Mouse (Mus musculus): ENCODE measurements around the gene Col6a5. TPM values are rescaled to one million over a fixed set of nuclear protein-coding genes. Genes with fewer than 3 reads are reported as not detected.

Gene Col6a5
- polyA plus RNA-seq, 1 experiment from 2014 or later: 0.05 TPM

DNA sequence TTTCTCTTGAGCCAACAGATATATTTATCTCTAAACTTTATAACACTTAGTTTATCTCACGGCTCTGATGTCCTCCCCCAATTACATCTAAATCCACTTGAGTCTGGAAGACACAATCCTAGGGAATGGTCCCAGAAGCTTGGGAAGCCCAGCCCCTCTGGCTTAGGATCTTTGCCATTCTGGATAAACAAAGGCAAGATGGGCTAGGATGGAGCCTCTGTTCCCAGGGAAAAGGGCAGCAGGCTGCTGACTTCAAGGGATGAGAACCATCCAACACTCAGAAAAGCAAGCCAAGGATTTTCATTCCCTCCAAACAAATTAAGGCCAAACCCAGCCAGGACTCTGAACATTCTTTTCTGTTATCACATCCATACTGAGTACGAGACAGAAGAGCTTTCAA is 51.1 kb downstream of the Col6a5 start:
- Histone ChIP-seq H3K4me2 (no peak overlapping the region), H3K9me3 (replicated peaks) (no peaks in the 10 kb centered on the region), H3K27ac (no peak overlapping the region), H3K4me3 (replicated peaks) (no peak overlapping the region), H3K9ac (no peak overlapping the region), H3K36me3 (no peaks in the 10 kb centered on the region), H3K4me1 (replicated peaks) (no peaks in the 10 kb centered on the region), H3K27me3 (no peaks in the 10 kb centered on the region)
- DNase-seq (no peak), ATAC-seq (ENCODE audit: low read depth) (no peak)
- 43% methylated on average over 2 of the region's 2 CpGs for WGBS (ENCODE audit: insufficient replicate concordance)

DNA sequence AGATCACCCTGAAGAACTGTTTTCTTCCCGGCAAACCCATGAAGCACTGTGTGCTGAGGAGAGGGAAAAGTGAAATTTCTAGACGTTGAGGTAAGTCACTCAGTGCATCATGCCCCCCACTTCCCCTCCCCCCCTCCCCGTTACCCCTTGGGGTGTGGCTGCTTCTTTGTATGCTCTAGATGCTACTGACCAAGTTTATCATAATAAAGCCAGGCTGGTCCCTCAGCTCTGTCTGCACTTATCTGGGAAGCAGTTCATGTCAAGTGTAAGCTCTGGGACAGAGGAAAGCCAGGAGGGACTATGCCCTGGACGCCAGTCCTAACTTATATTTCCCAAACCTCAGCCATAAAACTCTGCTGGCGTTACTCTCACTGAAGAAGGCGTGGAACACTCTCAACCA is 53.0 kb downstream of the Col6a5 start:
- no peaks in the 10 kb centered on the region for H3K27me3 ChIP-seq
- ATAC-seq (ENCODE audit: low read depth): no peak
- H3K4me3 ChIP-seq (replicated peaks): no peak overlapping the region
- no peak overlapping the region for H3K4me2 ChIP-seq
- H3K27ac ChIP-seq: no peak overlapping the region
- no peaks in the 10 kb centered on the region for H3K4me1 ChIP-seq (replicated peaks)
- H3K9me3 ChIP-seq (replicated peaks): no peaks in the 10 kb centered on the region
- H3K36me3 ChIP-seq: no peaks in the 10 kb centered on the region
- 52% methylated on average over 6 of the region's 6 CpGs for WGBS (ENCODE audit: insufficient replicate concordance)
- no peak for DNase-seq
- H3K9ac ChIP-seq: no peak overlapping the region

DNA sequence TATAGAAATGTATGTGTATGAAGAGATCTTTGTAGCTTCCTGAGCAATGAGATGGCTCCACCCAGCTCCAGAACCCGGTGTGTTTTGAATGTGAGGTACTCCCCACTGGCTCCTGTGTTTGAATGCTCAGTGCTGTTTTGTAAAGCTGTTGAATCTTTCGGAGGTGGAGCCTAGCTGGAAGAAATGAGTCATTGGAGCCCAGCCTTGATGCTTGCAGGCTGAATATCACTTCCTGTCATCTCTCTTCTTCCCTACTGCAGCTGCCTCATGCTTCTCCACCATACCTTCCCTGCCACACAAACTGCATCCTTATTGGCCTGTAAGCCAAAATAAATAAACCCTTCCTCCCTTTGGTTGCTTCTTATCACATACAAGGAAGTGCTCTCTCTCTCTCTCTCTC is 72.9 kb downstream of the Col6a5 start:
- ATAC-seq (ENCODE audit: low read depth): no peak
- Histone ChIP-seq H3K4me1 (replicated peaks) (no peaks in the 10 kb centered on the region), H3K9ac (no peak overlapping the region), H3K9me3 (replicated peaks) (no peaks in the 10 kb centered on the region), H3K4me2 (no peak overlapping the region), H3K4me3 (replicated peaks) (no peak overlapping the region), H3K27ac (no peak overlapping the region), H3K27me3 (no peaks in the 10 kb centered on the region), H3K36me3 (no peaks in the 10 kb centered on the region)
- DNase-seq: no peak
- 9% methylated on average over 2 of the region's 2 CpGs for WGBS (ENCODE audit: insufficient replicate concordance)

DNA sequence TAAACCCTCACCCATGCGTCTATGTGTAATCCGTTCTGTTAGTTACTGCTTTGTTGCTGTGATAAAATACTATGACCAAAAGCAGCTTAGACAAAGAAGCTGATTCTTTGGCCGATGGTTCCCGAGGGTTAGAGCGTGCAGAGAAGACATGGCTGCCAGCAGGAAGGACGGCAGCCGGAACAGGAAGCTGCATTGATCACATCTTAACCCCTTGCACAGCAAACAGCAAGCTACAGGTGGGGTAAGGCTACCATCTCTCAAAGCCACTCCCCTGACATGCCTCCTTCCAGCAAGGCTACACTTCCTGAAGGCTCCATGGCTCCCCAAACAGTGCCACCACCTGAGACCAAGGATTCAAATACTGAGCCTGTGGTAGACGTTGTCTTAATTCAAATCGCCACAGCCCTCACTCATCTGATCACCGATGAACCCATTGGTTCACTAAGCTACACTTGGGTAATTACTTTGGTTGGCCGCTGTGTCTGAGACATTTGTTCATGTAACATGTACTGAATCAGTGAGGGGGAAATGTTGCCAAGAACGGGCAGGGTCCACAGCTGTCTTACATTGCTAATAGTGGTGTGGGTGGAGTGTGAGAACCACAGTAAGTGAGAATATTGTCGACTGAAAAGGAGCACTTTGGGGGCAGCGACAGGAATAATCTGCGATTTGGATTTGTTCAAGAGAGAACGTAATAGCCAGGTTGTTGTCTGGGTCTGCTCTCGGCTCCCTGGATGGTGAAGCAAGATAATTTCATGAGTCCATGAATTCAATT is 75.6 kb downstream of the Col6a5 start:
- no peaks in the 10 kb centered on the region for H3K4me1 ChIP-seq (replicated peaks)
- no peak for ATAC-seq (ENCODE audit: low read depth)
- H3K9me3 ChIP-seq (replicated peaks): no peaks in the 10 kb centered on the region
- H3K4me2 ChIP-seq: no peak overlapping the region
- H3K36me3 ChIP-seq: no peaks in the 10 kb centered on the region
- H3K27me3 ChIP-seq: no peaks in the 10 kb centered on the region
- H3K9ac ChIP-seq: no peak overlapping the region
- no peak overlapping the region for H3K27ac ChIP-seq
- 64% methylated on average over 17 of the region's 17 CpGs for WGBS (ENCODE audit: insufficient replicate concordance)
- DNase-seq: no peak
- no peak overlapping the region for H3K4me3 ChIP-seq (replicated peaks)

DNA sequence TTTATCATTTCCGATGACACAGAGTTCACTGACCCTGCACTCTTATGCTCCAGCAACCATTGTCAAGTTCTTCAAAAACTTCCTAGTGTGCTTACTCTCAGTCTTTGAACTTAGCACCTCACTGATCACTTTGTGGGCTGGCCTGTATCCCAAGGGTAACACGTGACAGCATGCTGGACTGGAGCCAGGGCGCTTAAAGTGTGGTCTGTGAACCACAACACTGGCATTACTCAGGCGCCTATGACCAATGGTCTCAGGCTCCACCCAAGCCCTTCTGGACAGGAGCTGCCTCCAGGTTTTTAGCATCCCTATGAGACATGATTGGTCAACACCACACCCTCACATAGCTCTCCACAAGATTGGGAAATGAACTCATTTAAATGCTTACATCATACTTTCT is 79.7 kb downstream of the Col6a5 start:
- H3K4me3 ChIP-seq (replicated peaks): no peak overlapping the region
- no peak overlapping the region for H3K9ac ChIP-seq
- no peak for ATAC-seq (ENCODE audit: low read depth)
- H3K27me3 ChIP-seq: no peaks in the 10 kb centered on the region
- H3K9me3 ChIP-seq (replicated peaks): no peaks in the 10 kb centered on the region
- H3K27ac ChIP-seq: no peak overlapping the region
- WGBS (ENCODE audit: insufficient replicate concordance): 64% methylated on average over 4 of the region's 4 CpGs
- DNase-seq: no peak
- H3K4me1 ChIP-seq (replicated peaks): no peaks in the 10 kb centered on the region
- no peak overlapping the region for H3K4me2 ChIP-seq
- no peaks in the 10 kb centered on the region for H3K36me3 ChIP-seq

DNA sequence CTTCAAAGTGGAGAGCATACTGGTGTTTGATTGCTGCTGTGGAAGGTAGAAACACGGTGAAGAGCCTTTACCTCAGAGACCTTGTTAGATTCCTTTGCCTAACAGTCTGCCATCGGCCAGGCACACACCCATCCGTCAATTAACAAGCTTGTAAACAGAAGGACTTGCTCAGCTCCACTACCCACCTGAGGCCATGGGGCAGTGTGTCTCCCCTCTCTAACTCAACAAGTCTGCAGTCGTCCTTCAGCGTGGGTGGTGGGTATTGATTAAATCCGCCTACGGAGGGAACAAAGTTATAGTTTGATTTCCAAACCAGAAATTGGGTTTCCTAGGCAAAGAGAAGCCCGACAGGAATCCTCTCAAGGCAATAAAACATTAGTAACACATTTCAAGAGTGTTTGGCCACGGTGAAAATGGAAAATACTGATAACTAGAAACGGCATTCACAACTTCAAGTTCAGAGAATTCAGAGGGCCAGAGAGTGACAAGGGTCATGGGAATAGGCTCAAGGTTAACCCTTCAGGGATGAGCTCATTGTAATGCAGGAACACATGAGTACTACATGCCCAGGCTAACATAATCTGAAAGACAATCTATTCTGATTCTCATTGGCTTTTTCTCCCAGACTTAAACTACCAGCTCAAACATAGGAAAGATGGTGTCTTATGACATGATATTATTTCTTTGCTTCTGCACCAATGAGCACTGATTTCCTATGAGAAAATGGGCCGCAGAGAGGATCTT is 81.9 kb downstream of the Col6a5 start:
- Histone ChIP-seq H3K27me3 (no peaks in the 10 kb centered on the region), H3K4me1 (replicated peaks) (no peaks in the 10 kb centered on the region), H3K9ac (no peak overlapping the region), H3K27ac (no peak overlapping the region), H3K4me2 (no peak overlapping the region), H3K36me3 (no peaks in the 10 kb centered on the region), H3K4me3 (replicated peaks) (no peak overlapping the region), H3K9me3 (replicated peaks) (no peaks in the 10 kb centered on the region)
- DNase-seq (no peak), ATAC-seq (ENCODE audit: low read depth) (no peak)
- 43% methylated on average over 11 of the region's 11 CpGs for WGBS (ENCODE audit: insufficient replicate concordance)

DNA sequence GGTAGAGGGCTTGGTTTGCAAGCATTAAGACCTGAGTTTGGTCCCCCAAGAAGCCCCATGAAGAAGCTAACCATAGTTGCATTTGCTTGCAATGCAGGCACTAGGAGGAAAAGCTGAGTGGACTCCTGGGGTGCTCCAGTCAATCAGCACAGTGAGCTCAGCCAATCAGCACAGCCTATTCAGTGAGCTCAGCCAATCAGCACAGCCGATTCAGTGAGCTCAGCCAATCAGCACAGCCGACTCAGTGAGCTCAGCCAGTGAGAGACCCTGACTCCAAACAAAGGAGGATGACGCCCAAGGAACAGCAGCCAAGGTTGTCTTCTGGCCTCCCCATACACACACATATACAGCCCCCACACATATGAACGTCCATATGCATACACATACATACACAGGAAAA is 84.3 kb downstream of the Col6a5 start:
- Histone ChIP-seq H3K36me3 (no peaks in the 10 kb centered on the region), H3K9me3 (replicated peaks) (no peaks in the 10 kb centered on the region), H3K9ac (no peak overlapping the region), H3K4me3 (replicated peaks) (no peak overlapping the region), H3K27me3 (no peaks in the 10 kb centered on the region), H3K27ac (no peak overlapping the region), H3K4me1 (replicated peaks) (no peaks in the 10 kb centered on the region), H3K4me2 (no peak overlapping the region)
- no peak for ATAC-seq (ENCODE audit: low read depth)
- DNase-seq: no peak
- WGBS (ENCODE audit: insufficient replicate concordance): 64% methylated on average over 4 of the region's 4 CpGs

DNA sequence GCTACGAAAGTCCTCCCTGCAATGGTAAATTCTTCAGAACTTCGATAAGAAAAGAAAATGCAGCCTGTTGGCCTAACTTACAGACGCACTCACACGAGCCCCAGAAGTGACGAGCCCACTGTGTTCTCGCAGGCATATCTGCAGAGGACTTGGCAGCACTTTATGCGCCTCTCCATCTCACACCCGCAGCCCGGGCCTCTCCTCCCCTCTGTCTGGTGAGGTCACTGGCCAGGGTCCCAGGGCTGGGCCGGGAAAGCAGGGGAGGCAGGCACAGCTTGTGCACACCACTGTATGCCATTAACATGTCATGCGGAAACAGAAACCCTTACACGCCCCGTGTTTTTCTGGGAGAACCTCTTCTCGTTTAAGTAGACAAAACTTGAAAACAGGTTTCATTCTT is 88.8 kb downstream of the Col6a5 start:
- ATAC-seq (ENCODE audit: low read depth) (no peak), DNase-seq (no peak)
- Histone ChIP-seq H3K36me3 (no peaks in the 10 kb centered on the region), H3K4me3 (replicated peaks) (no peak overlapping the region), H3K9ac (no peak overlapping the region), H3K27ac (no peak overlapping the region), H3K9me3 (replicated peaks) (no peaks in the 10 kb centered on the region), H3K27me3 (no peaks in the 10 kb centered on the region), H3K4me1 (replicated peaks) (no peaks in the 10 kb centered on the region), H3K4me2 (no peak overlapping the region)
- 66% methylated on average over 14 of the region's 14 CpGs for WGBS (ENCODE audit: insufficient replicate concordance)

DNA sequence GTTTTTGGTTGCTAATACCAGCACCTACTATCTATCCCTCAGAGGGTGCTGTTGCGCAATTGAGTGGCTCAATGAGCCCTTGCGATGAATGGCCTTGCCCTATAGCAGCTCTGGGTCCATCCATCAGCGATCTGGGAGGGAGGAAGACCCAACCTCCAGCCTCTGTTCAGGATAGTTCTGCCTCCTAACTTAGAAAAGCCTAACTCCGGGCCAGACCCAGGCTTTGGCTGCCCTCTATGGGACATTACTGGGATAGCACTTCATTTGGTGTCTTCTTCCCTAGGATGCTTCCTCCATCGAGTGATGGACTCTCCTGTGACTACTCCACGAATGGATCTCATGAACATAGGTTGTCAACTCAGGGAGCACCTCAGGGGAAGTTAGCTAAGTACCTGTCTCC is 102.7 kb downstream of the Col6a5 start:
- no peak overlapping the region for H3K4me2 ChIP-seq
- ATAC-seq (ENCODE audit: low read depth): no peak
- no peaks in the 10 kb centered on the region for H3K9me3 ChIP-seq (replicated peaks)
- H3K36me3 ChIP-seq: no peaks in the 10 kb centered on the region
- no peaks in the 10 kb centered on the region for H3K4me1 ChIP-seq (replicated peaks)
- 12% methylated on average over 6 of the region's 6 CpGs for WGBS (ENCODE audit: insufficient replicate concordance)
- no peaks in the 10 kb centered on the region for H3K27me3 ChIP-seq
- H3K9ac ChIP-seq: no peak overlapping the region
- no peak overlapping the region for H3K27ac ChIP-seq
- DNase-seq: no peak
- H3K4me3 ChIP-seq (replicated peaks): no peak overlapping the region

DNA sequence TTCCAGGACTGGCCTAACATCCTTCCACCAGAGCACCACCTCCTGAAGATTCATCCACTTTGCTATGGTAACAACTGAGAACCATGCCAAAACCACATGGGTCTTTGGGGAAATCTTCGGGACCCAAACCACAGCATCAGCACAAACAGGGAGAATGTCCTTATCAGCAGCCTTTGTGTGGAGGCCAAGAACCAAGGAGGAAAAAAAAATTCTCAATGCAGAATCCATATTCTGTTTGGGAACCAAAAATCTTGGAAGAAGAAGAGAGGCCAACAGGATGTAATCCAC is 107.7 kb downstream of the Col6a5 start:
- no peak overlapping the region for H3K4me3 ChIP-seq (replicated peaks)
- H3K4me2 ChIP-seq: no peak overlapping the region
- H3K9me3 ChIP-seq (replicated peaks): no peaks in the 10 kb centered on the region
- 58% methylated on average over 1 of the region's 1 CpGs for WGBS (ENCODE audit: insufficient replicate concordance)
- no peak overlapping the region for H3K9ac ChIP-seq
- H3K4me1 ChIP-seq (replicated peaks): no peaks in the 10 kb centered on the region
- DNase-seq (no peak), ATAC-seq (ENCODE audit: low read depth) (no peak)
- H3K36me3 ChIP-seq: no peaks in the 10 kb centered on the region
- H3K27ac ChIP-seq: no peak overlapping the region
- H3K27me3 ChIP-seq: no peaks in the 10 kb centered on the region

DNA sequence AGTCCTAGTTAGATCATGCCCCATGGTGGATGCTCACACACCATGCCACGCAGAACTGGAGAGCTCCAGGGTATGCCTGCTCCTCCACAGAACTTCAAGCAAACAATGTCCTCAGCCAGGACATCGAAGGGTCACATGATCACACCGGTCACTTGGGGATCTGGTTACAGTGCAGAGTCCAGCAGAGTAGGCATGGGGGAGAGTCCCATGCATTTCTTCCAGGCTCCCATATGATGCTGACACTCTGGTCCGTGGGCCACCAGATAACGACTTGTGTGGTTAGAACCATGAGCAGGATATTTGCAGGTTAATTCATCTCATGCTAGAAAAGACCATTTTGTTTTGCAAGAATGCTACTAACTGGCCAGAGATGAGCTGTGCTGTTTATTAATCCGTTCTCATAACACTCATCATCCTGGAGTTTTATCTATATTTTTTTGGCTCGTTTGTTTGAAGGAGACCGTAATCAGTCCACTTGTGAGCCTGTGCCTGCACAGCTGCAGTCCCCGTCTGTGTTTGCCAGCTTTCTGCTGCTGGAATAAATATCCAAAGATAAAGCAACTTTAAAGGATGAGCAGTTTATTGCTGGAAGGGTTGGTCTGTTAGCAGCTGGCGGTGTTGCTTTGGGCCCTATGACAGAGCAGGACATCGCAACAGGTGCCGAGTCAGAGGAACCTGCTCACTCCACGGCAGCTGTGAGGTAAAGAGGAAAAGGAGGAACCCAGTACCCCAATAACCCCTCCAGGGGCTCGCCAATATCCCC is 108.2 kb downstream of the Col6a5 start:
- no peaks in the 10 kb centered on the region for H3K27me3 ChIP-seq
- no peak overlapping the region for H3K27ac ChIP-seq
- ATAC-seq (ENCODE audit: low read depth) (no peak), DNase-seq (no peak)
- no peaks in the 10 kb centered on the region for H3K9me3 ChIP-seq (replicated peaks)
- H3K36me3 ChIP-seq: no peaks in the 10 kb centered on the region
- no peaks in the 10 kb centered on the region for H3K4me1 ChIP-seq (replicated peaks)
- H3K9ac ChIP-seq: no peak overlapping the region
- no peak overlapping the region for H3K4me2 ChIP-seq
- 56% methylated on average over 14 of the region's 14 CpGs for WGBS (ENCODE audit: insufficient replicate concordance)
- no peak overlapping the region for H3K4me3 ChIP-seq (replicated peaks)
